Mouse (Mus musculus) monocyte, adult 59 days (primary cell): ENCODE data around the gene Rapsn. TPM values are rescaled to one million over a fixed set of nuclear protein-coding genes. Genes with fewer than 3 reads are reported as not detected.

Experiments used
- total RNA-seq, 2 experiments: library from RNA; stranded (reverse); gene quantifications; one replicate each; pipeline ENCODE4 v1.2.4; 2023

Gene Rapsn
- not detected for total RNA-seq

DNA sequence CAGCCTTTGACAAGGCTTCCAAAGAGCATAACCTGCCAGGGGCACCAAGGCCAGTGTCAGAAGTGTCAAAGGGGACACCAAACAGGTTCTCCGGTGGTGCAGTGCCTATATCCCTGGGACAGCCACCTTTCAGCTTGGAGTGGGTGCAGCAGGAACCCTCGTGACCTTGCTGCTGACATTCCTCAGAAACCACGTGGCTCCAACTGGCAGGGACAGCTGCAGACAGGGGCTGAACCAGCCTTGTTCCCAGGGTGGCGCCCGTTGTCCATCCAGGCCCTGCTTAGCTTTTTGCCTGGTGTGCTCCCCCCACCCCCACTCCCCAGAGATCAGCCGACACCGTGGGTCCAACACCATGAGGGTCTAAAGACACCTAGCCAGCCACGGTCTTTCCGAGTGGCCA lies at the start of gene Rapsn:
Gene Rapsn, plus strand, starts transcription at position 236 of the 400 bp plus-strand sequence.

DNA sequence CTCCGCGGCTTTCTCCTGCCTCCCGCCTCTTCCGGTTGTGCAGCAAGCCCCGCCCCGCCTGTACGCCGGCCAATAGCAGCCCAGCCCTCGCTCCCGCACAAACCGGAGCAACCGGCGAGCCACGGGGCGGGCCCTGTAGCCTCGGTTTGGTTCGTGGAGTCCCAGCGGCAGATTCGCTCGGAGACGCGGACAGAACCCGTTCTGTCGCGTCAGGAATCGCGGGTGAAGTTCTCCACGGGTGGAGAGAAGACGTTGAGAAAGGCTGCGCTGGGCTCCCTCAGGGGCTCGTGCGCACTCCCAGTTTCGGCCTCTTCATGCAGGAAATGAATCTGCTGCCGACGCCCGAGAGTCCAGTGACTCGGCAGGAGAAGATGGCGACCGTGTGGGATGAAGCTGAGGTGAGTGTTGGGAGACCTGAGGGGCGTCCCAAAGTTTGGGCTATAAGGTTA lies 18.5 kb downstream of the Rapsn start, which contains the start of gene Psmc3:
Gene Psmc3, plus strand, starts transcription at position 76 of the 449 bp plus-strand sequence.

DNA sequence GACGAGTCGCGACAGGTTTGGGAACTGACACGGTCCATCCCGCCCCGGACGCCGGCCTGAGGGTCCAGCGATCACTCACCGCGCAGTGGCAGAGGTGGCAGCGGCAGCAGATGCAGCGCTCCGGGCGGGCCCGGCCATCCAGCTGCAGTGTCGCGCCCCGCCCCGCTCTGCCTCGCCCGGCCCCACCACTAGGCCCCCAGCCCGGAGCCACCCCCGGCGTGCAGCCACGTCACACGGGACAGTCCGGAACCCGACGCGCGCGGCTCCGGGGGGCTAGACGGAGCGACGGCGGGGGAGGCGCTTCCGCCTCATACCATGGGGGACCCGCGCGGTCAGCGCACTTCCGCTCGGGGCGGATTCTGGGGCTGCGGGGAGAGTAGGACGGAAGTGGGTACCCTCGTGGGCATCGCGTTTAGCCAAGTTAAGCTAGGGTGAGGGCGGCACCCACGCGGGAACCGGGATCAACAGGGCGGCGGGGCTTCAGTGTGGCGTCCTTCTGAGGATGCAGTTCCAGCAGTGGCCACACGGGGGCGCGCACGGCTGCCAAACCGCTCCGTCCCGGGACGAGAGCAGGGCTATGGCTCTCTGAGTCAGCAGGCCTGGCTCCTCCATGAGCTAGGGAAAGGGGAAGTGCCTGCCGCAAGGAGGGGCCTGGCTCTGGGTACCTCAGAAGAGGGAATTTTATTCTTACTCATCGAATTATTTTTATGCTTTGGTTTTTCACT lies 34.8 kb downstream of the Rapsn start, which contains the start of gene Slc39a13:
Gene Slc39a13, minus strand, starts transcription at position 342 of the 725 bp plus-strand sequence.

DNA sequence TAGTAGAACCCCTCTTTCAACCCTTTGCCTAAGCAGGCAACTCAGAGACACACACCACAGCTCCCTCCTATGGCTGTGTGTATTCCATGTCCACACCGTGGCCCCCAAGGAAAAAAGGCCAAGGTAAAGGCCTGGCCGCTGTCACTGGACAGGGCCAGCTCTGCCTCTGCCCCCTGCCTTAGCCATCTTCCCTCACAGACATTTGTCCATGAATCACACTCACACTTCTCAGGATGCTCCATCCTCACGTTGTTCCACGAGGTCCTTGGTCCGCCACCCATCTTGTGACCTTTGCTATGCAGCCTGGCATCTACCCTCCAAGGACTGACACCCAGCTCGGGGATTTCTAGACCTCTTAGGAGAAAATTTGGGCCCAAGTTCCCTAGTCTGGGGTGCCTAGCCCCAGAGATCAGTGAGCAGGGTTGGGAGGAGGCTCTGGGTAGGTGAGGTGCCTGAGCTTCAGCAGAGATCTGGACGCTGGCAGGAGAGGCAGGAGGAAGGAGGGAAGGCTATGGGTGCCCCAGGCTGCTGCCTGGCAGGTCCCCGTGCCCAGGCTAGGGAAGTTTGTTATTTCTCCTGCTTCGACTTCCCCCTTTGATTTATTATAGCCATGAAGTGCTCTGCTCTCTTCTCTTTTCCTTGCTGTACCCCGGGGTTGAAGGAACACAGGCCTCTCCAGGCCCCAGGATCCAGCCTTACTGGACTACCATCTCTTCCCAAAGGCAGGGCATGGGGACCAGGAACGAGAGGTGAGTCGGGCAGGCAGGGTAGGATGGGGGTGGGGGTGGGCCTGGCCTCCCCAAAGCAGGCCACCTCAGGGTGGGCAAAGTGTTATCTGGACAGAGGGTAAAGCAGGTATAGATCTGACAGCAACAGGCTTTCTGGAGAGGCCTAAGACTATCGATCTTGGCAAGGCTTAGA lies 46.6 kb downstream of the Rapsn start, which contains the start of gene Spi1:
Gene Spi1, plus strand, starts transcription at position 616 of the 921 bp plus-strand sequence.

Other genes with a start within 250 kb of the Rapsn start
- gene Mtch2, start 188.5 kb upstream of the Rapsn start, total RNA-seq: 10 to 100 TPM; 80.9 to 86.8 TPM
- not detected for gene C1qtnf4, start 149.8 kb upstream of the Rapsn start, total RNA-seq
- 10 to 100 TPM; 10.3 to 12.7 TPM for gene Kbtbd4, start 130.9 kb upstream of the Rapsn start, total RNA-seq
- gene Ndufs3, start 130.8 kb upstream of the Rapsn start, total RNA-seq: 10 to 100 TPM; 62.6 to 72.9 TPM
- 10 to 100 TPM; 64.3 to 71.6 TPM for gene Celf1, start 95.2 kb upstream of the Rapsn start, total RNA-seq
- 100 to 1,000 TPM; 107 to 121 TPM for gene Psmc3, start 18.4 kb downstream of the Rapsn start, total RNA-seq
- gene Slc39a13, start 34.8 kb downstream of the Rapsn start, total RNA-seq: 10 to 100 TPM; 43.0 to 46.0 TPM
- gene Spi1, start 46.8 kb downstream of the Rapsn start, total RNA-seq: 100 to 1,000 TPM; 657 to 683 TPM
- 1 to 10 TPM; 3.0 to 4.0 TPM for gene Mybpc3, start 82.5 kb downstream of the Rapsn start, total RNA-seq
- 100 to 1,000 TPM; 158 to 161 TPM for gene Madd, start 148.2 kb downstream of the Rapsn start, total RNA-seq
- 100 to 1,000 TPM in 1 of 2 experiments, 10 to 100 TPM in 1; 93.4 to 101 TPM for gene Nr1h3, start 167.2 kb downstream of the Rapsn start, total RNA-seq
- 10 to 100 TPM; 85.0 to 92.8 TPM for gene Acp2, start 167.3 kb downstream of the Rapsn start, total RNA-seq
- 1 to 10 TPM; 8.9 to 9.0 TPM for gene Ddb2, start 201.4 kb downstream of the Rapsn start, total RNA-seq
- gene Pacsin3, start 220.3 kb downstream of the Rapsn start, total RNA-seq: not detected
- gene Arfgap2, start 229.4 kb downstream of the Rapsn start, total RNA-seq: 100 to 1,000 TPM; 107 to 114 TPM